Mouse (Mus musculus) liver, embryonic 14.5 days (tissue): ENCODE results near the gene Steap1. TPM values are rescaled to one million over a fixed set of nuclear protein-coding genes. Genes with fewer than 3 reads are reported as not detected.

ENCODE experiments used
- ATAC-seq: fragments of 200-750 bp; cut with Nextera tagmentation; 2 replicates; pipeline ENCODE4 v1.8.0; 2017; ENCODE audit warnings: moderate number of reproducible peaks, mild to moderate bottlenecking, moderate library complexity; ENCODE audit not compliant: insufficient read depth
- DNase-seq, 3 experiments: peaks; one replicate each; pipeline ENCODE4 v3.0.0-alpha.2; 2012 to 2013; ENCODE audit warnings: low read depth in 3 of 3, low spot score in 3 of 3
- H3K27ac ChIP-seq: fragments of 300-500 bp; sonication (generic); 2 replicates; pipeline ENCODE4 v1.5.1; 2014; ENCODE audit warnings: moderate library complexity, mild to moderate bottlenecking, control low read depth, inconsistent platforms
- H3K27me3 ChIP-seq: fragments of 300-500 bp; sonication (generic); 2 replicates; pipeline ENCODE4 v1.6.1; 2014; ENCODE audit warnings: mild to moderate bottlenecking, low read length, moderate library complexity; ENCODE audit not compliant: control insufficient read depth, insufficient read depth
- H3K36me3 ChIP-seq: fragments of 300-500 bp; sonication (generic); replicated peaks from 2 replicates; pipeline ENCODE4 v1.6.1; 2014; ENCODE audit warnings: low read depth; ENCODE audit not compliant: control insufficient read depth, insufficient read depth
- H3K4me1 ChIP-seq, 2 experiments: fragments of 200-500 bp in 1 of 2; fragments of 300-500 bp in 1 of 2; sonication (generic) in 1 of 2; replicated peaks; 2 replicates each; pipeline ENCODE4 v1.6.1; 2012 to 2014; ENCODE audit warnings: antibody characterized with exemption in 1 of 2, inconsistent platforms in 1 of 2, low read length in 1 of 2; ENCODE audit not compliant: control insufficient read depth in 2 of 2, insufficient read depth in 2 of 2
- H3K4me2 ChIP-seq: fragments of 300-500 bp; sonication (generic); 2 replicates; pipeline ENCODE4 v1.6.1; 2014; ENCODE audit warnings: low read depth, mild to moderate bottlenecking, control low read depth, moderate library complexity
- H3K4me3 ChIP-seq, 2 experiments: fragments of 200-500 bp in 1 of 2; fragments of 300-500 bp in 1 of 2; sonication (generic) in 1 of 2; 2 replicates each; pipeline ENCODE4 v1.5.1; 2012 to 2014; ENCODE audit warnings: low read depth in 2 of 2, low read length in 2 of 2, mild to moderate bottlenecking in 2 of 2, control low read depth in 1 of 2, inconsistent platforms in 1 of 2, moderate library complexity in 1 of 2; ENCODE audit not compliant: insufficient read depth in 1 of 2
- H3K9ac ChIP-seq: fragments of 300-500 bp; sonication (generic); replicated peaks from 2 replicates; pipeline ENCODE4 v1.6.1; 2014; ENCODE audit warnings: mild to moderate bottlenecking, control low read depth, moderate library complexity
- H3K9me3 ChIP-seq: fragments of 300-500 bp; sonication (generic); 2 replicates; pipeline ENCODE4 v1.6.1; 2016; ENCODE audit warnings: low read length, mixed read lengths; ENCODE audit not compliant: control insufficient read depth
- CTCF ChIP-seq: IDR thresholded peaks from 2 replicates; pipeline ENCODE4 v1.5.1; 2016; ENCODE audit warnings: antibody characterized with exemption, low read depth, control low read depth
- EP300 ChIP-seq: IDR thresholded peaks from 2 replicates; pipeline ENCODE4 v1.6.1; 2016; ENCODE audit warnings: antibody characterized with exemption, low read depth
- WGBS: fragments of 180-500 bp; shearing (Covaris S2); extraction: QIAGEN DNeasy Blood & Tissue Kit; methylation state at CpG from one replicate; pipeline ENCODE4 v1.1.7; 2014; ENCODE audit not compliant: insufficient replicate concordance; 5-methylcytosine and 5-hydroxymethylcytosine counted together
- polyA plus RNA-seq, 2 experiments: library from polyadenylated mRNA; depleted of rRNA in 1 of 2; stranded (reverse) in 1 of 2; unstranded in 1 of 2; fragments of >200 nt; fragmentation: Nextera tagmentation in 1 of 2; extraction: Ambion mirVana in 1 of 2; gene quantifications; 2 replicates each; pipeline versions ENCODE4 v1.2.1 to v1.2.3; 2012 to 2014

Steap1 gene
- polyA plus RNA-seq, 2 experiments, result 2.1 to 4.9 TPM

- no peak overlapping the region for H3K27ac ChIP-seq
- no peaks in the 10 kb centered on the region for H3K9me3 ChIP-seq
- H3K4me1 ChIP-seq, result no peaks in the 10 kb centered on the region
- WGBS, result 75% methylated on average over 9 of the region's 9 CpGs
- no peaks in the 10 kb centered on the region for H3K27me3 ChIP-seq
- ATAC-seq (no peak), DNase-seq (no peak)
- no peak overlapping the region for H3K4me3 ChIP-seq
- TF ChIP-seq CTCF (no peak), EP300 (no peak)
- no peak overlapping the region for H3K9ac ChIP-seq
- H3K36me3 ChIP-seq, result no peaks in the 10 kb centered on the region
- no peak overlapping the region for H3K4me2 ChIP-seq
Observed at GRCm38 (mm10) chr5:5734445-5734844, 14.7 kb downstream of the Steap1 start.

GRCm38 (mm10) chr5:5732858-5733257, 16.3 kb downstream of the Steap1 start:
- WGBS, result 37% methylated on average over 2 of the region's 2 CpGs
- Histone ChIP-seq H3K27ac (no peak overlapping the region), H3K9ac (no peak overlapping the region), H3K4me1 (no peaks in the 10 kb centered on the region), H3K27me3 (no peaks in the 10 kb centered on the region), H3K36me3 (no peaks in the 10 kb centered on the region), H3K4me2 (no peak overlapping the region), H3K9me3 (no peaks in the 10 kb centered on the region), H3K4me3 (no peak overlapping the region)
- DNase-seq (no peak), ATAC-seq (no peak)
- no peak for TF ChIP-seq CTCF
- TF ChIP-seq EP300, result no peak

- Histone ChIP-seq H3K27ac (no peak overlapping the region), H3K27me3 (no peaks in the 10 kb centered on the region), H3K9ac (no peak overlapping the region), H3K36me3 (no peaks in the 10 kb centered on the region), H3K4me2 (no peak overlapping the region), H3K4me3 (no peak overlapping the region), H3K4me1 (no peaks in the 10 kb centered on the region), H3K9me3 (no peaks in the 10 kb centered on the region)
- DNase-seq, result no peak
- ATAC-seq, result no peak
- WGBS, result 73% methylated on average over 3 of the region's 3 CpGs
- TF ChIP-seq EP300, result no peak
- TF ChIP-seq CTCF, result no peak
Observed at GRCm38 (mm10) chr5:5732208-5732607, 16.9 kb downstream of the Steap1 start.

GRCm38 (mm10) chr5:5729904-5730303, 19.2 kb downstream of the Steap1 start:
- H3K9ac ChIP-seq, result no peak overlapping the region
- ATAC-seq (no peak), DNase-seq (no peak)
- no peaks in the 10 kb centered on the region for H3K27me3 ChIP-seq
- H3K4me3 ChIP-seq, result no peak overlapping the region
- H3K9me3 ChIP-seq, result no peaks in the 10 kb centered on the region
- no peaks in the 10 kb centered on the region for H3K4me1 ChIP-seq
- TF ChIP-seq EP300 (no peak), CTCF (no peak)
- WGBS, result 55% methylated on average over 4 of the region's 4 CpGs
- no peaks in the 10 kb centered on the region for H3K36me3 ChIP-seq
- H3K27ac ChIP-seq, result no peak overlapping the region
- H3K4me2 ChIP-seq, result no peak overlapping the region

DNA sequence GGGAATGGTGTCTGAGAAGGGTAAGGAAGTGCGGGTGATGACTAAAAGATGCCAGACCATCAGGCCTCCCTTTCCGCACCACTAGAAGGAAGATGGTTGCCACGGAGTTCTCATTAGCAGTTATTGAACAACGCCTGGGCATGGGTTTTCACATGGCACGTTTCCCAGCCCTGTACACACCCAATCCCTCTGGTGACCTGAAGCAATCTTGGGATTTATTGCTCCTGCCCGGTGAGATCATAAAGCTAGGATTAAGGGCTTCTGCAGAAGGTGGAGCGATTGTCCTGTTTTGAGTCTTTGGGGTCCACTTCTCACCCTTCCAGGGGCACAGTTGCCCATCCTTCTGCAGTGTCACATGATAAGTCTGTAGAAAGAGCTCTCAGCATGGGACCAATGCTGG, 26.9 kb downstream of the Steap1 start:
- ATAC-seq (no peak), DNase-seq (no peak)
- no peak overlapping the region for H3K4me2 ChIP-seq
- no peaks in the 10 kb centered on the region for H3K4me1 ChIP-seq
- H3K9me3 ChIP-seq, result no peaks in the 10 kb centered on the region
- TF ChIP-seq EP300, result no peak
- no peak for TF ChIP-seq CTCF
- no peaks in the 10 kb centered on the region for H3K36me3 ChIP-seq
- H3K9ac ChIP-seq, result no peak overlapping the region
- H3K27ac ChIP-seq, result no peak overlapping the region
- no peaks in the 10 kb centered on the region for H3K27me3 ChIP-seq
- 71% methylated on average over 7 of the region's 7 CpGs for WGBS
- H3K4me3 ChIP-seq, result no peak overlapping the region

DNA sequence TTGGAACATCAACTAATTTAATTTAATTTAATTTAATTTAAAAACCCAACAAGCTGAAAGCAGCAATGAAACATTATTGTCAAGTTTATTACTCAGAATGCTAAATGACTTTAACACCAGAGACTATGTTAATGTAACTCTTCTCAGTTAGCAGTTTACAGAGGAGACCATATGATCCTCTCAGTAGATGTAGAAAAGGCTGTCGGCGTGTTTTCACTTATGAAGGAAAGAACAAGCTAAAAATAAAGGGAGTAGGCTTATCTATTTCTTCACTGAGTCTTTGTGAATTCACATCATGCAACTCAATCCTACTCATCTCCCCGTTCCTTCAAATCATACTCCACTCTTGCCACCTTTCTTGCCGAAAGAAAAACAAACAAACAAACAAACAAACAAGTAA, 38.1 kb downstream of the Steap1 start:
- TF ChIP-seq CTCF (no peak), EP300 (no peak)
- H3K4me2 ChIP-seq, result no peak overlapping the region
- no peaks in the 10 kb centered on the region for H3K4me1 ChIP-seq
- no peaks in the 10 kb centered on the region for H3K9me3 ChIP-seq
- ATAC-seq (no peak), DNase-seq (no peak)
- no peak overlapping the region for H3K4me3 ChIP-seq
- H3K27ac ChIP-seq, result no peak overlapping the region
- no peaks in the 10 kb centered on the region for H3K27me3 ChIP-seq
- 63% methylated on average over 4 of the region's 4 CpGs for WGBS
- no peak overlapping the region for H3K9ac ChIP-seq
- H3K36me3 ChIP-seq, result no peaks in the 10 kb centered on the region
